Mouse (Mus musculus) hindbrain, embryonic 11.5 days (tissue): ENCODE data around the gene Olfr1348. TPM values are rescaled to one million over a fixed set of nuclear protein-coding genes. Genes with fewer than 3 reads are reported as not detected.
"Not testable (repeated sequence)": the region's sequence is repeated elsewhere in the genome, so short reads cannot be mapped to it uniquely, and the experiment has no call there.

ENCODE experiments used
- ATAC-seq: fragments of 200-750 bp; cut with Nextera tagmentation; 2 replicates; pipeline ENCODE4 v1.8.0; 2017; ENCODE audit warnings: mild to moderate bottlenecking, moderate TSS enrichment, moderate library complexity; ENCODE audit not compliant: low FRiP score
- DNase-seq: peaks from one replicate; pipeline ENCODE4 v3.0.0-alpha.2; 2015; ENCODE audit warnings: low spot score
- H3K27ac ChIP-seq: fragments of 300-500 bp; sonication (generic); 2 replicates; pipeline ENCODE4 v1.5.1; 2014; ENCODE audit warnings: mild to moderate bottlenecking, low read depth, low read length
- H3K27me3 ChIP-seq: fragments of 300-500 bp; sonication (generic); 2 replicates; pipeline ENCODE4 v1.6.1; 2014; ENCODE audit warnings: mild to moderate bottlenecking, low read length, moderate library complexity, mixed read lengths; ENCODE audit not compliant: control insufficient read depth, insufficient read depth
- H3K36me3 ChIP-seq: fragments of 300-500 bp; sonication (generic); 2 replicates; pipeline ENCODE4 v1.6.1; 2014; ENCODE audit warnings: mild to moderate bottlenecking, low read length, moderate library complexity, mixed read lengths; ENCODE audit not compliant: control insufficient read depth, insufficient read depth
- H3K4me1 ChIP-seq: fragments of 300-500 bp; sonication (generic); replicated peaks from 2 replicates; pipeline ENCODE4 v1.6.1; 2014; ENCODE audit warnings: low read length, mixed read lengths; ENCODE audit not compliant: control insufficient read depth, insufficient read depth
- H3K4me2 ChIP-seq: fragments of 300-500 bp; sonication (generic); replicated peaks from 2 replicates; pipeline ENCODE4 v1.6.1; 2014; ENCODE audit warnings: mild to moderate bottlenecking, low read depth, low read length
- H3K4me3 ChIP-seq: fragments of 300-500 bp; sonication (generic); 2 replicates; pipeline ENCODE4 v1.5.1; 2014; ENCODE audit warnings: low read depth, low read length
- H3K9ac ChIP-seq: fragments of 300-500 bp; sonication (generic); 2 replicates; pipeline ENCODE4 v1.6.1; 2014; ENCODE audit warnings: low read depth, low read length
- H3K9me3 ChIP-seq: fragments of 300-500 bp; sonication (generic); 2 replicates; pipeline ENCODE4 v1.6.1; 2016; ENCODE audit warnings: low read length; ENCODE audit not compliant: control insufficient read depth
- WGBS: fragments of 180-500 bp; shearing (Covaris S2); extraction: QIAGEN DNeasy Blood & Tissue Kit; methylation state at CpG from one replicate; pipeline ENCODE4 v1.1.7; 2014; 5-methylcytosine and 5-hydroxymethylcytosine counted together
- polyA plus RNA-seq: library from polyadenylated mRNA; unstranded; fragments of >200 nt; fragmentation: Nextera tagmentation; extraction: Ambion mirVana; gene quantifications from 2 replicates; pipeline ENCODE4 v1.2.1, GENCODE M21; 2014

Gene Olfr1348
- not detected in 2 replicates for polyA plus RNA-seq

GRCm38 (mm10) chr7:6508648-6509047 lies at the start of gene Olfr1348:
Gene Olfr1348, minus strand, starts transcription at chr7:6508748.
- Histone ChIP-seq H3K27ac (no peak within 1 kb of the TSS), H3K27me3 (no peaks in the 10 kb centered on the region), H3K4me2 (no peak within 1 kb of the TSS), H3K36me3 (no peaks in the 10 kb centered on the region), H3K9ac (no peak within 1 kb of the TSS), H3K4me3 (no peak within 1 kb of the TSS), H3K9me3 (no peaks in the 10 kb centered on the region), H3K4me1 (no peaks in the 10 kb centered on the region)
- DNase-seq (no peak), ATAC-seq (no peak)
- WGBS = 89% methylated on average over 1 of the region's 1 CpGs

DNA sequence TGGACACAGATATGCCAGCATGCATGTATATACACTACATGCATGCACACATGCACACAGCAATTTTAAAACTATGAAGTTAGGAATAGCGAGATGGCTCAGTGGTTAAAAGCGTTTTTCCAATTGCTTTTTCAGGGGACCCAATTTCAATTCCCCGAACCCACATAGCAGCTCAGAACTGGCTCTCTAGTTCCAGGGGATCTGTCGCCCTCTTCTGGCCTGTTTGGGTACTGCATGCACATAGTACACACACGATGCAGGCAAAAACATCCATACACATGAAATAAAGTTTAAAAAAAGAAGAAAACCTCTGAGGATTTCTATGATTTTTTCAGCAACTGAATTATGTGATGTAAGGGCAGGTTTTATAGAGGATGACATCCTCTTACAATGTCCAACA lies 17.6 kb upstream of the Olfr1348 start:
- 66% methylated on average over 5 of the region's 5 CpGs for WGBS
- H3K9ac ChIP-seq = no peak overlapping the region
- ATAC-seq (no peak), DNase-seq (peak; percentile 40)
- H3K27me3 ChIP-seq = no peaks in the 10 kb centered on the region
- no peaks in the 10 kb centered on the region for H3K4me1 ChIP-seq
- H3K36me3 ChIP-seq = no peaks in the 10 kb centered on the region
- no peak overlapping the region for H3K4me2 ChIP-seq
- no peak overlapping the region for H3K27ac ChIP-seq
- H3K4me3 ChIP-seq = no peak overlapping the region
- no peaks in the 10 kb centered on the region for H3K9me3 ChIP-seq

- H3K36me3 ChIP-seq = no peaks in the 10 kb centered on the region
- DNase-seq (no peak), ATAC-seq (no peak)
- no peaks in the 10 kb centered on the region for H3K27me3 ChIP-seq
- H3K9me3 ChIP-seq = no peaks in the 10 kb centered on the region
- H3K4me2 ChIP-seq = no peak overlapping the region
- 65% methylated on average over 3 of the region's 3 CpGs for WGBS
- H3K4me3 ChIP-seq = no peak overlapping the region
- H3K27ac ChIP-seq = no peak overlapping the region
- no peak overlapping the region for H3K9ac ChIP-seq
- no peaks in the 10 kb centered on the region for H3K4me1 ChIP-seq
Observed at GRCm38 (mm10) chr7:6525001-6525400, 16.5 kb upstream of the Olfr1348 start.

GRCm38 (mm10) chr7:6522850-6523249 lies 14.3 kb upstream of the Olfr1348 start, which contains the start of gene Olfr1349:
Gene Olfr1349, minus strand, starts transcription at chr7:6522950.
- WGBS = 82% methylated on average over 5 of the region's 5 CpGs
- Histone ChIP-seq H3K27ac (no peak within 1 kb of the TSS), H3K9ac (no peak within 1 kb of the TSS), H3K4me3 (no peak within 1 kb of the TSS), H3K27me3 (no peaks in the 10 kb centered on the region), H3K4me1 (no peaks in the 10 kb centered on the region), H3K36me3 (no peaks in the 10 kb centered on the region), H3K9me3 (no peaks in the 10 kb centered on the region), H3K4me2 (no peak within 1 kb of the TSS)
- DNase-seq = no peak
- ATAC-seq = no peak

DNA sequence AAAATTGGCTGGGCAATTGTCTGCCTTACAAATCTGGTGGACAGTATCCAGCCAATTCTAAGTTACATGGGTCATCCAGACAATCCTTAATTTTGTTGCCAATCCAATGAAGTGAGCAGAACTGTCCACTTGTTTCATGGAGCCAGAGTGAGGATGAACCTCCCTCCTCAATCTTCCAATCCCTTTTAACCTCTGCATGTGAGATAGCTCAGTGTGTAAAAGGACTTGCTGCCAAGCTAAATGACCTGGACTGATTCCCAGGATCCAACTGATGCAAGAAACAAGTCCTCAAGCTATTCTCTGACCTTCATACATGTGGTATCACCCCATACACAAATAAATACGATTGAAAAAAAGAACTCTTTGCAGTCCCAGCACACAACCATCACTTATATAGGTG lies 13.1 kb upstream of the Olfr1348 start:
- DNase-seq (no peak), ATAC-seq (no peak)
- H3K36me3 ChIP-seq = no peaks in the 10 kb centered on the region
- no peaks in the 10 kb centered on the region for H3K4me1 ChIP-seq
- H3K9ac ChIP-seq = no peak overlapping the region
- H3K27me3 ChIP-seq = no peaks in the 10 kb centered on the region
- no peak overlapping the region for H3K4me3 ChIP-seq
- no peaks in the 10 kb centered on the region for H3K9me3 ChIP-seq
- no peak overlapping the region for H3K4me2 ChIP-seq
- WGBS = 50% methylated on average over 1 of the region's 1 CpGs
- H3K27ac ChIP-seq = no peak overlapping the region

- H3K9me3 ChIP-seq = 0 out of 2 replicates have a peak, but pooled peaks cover 3% of the 10 kb centered on the region
Observed at GRCm38 (mm10) chr7:6499655-6500054, 8.9 kb downstream of the Olfr1348 start, which contains the start of gene Olfr1347. Gene Olfr1347, minus strand, starts transcription at chr7:6499755.

GRCm38 (mm10) chr7:6486841-6487240 lies 21.7 kb downstream of the Olfr1348 start, which contains the start of gene Olfr5:
Gene Olfr5, minus strand, starts transcription at chr7:6486941.
- H3K36me3 ChIP-seq = no peaks in the 10 kb centered on the region
- no peak within 1 kb of the TSS for H3K4me3 ChIP-seq
- no peaks in the 10 kb centered on the region for H3K4me1 ChIP-seq
- H3K9ac ChIP-seq = no peak within 1 kb of the TSS
- no peaks in the 10 kb centered on the region for H3K9me3 ChIP-seq
- 39% methylated on average over 2 of the region's 2 CpGs for WGBS
- H3K4me2 ChIP-seq = no peak within 1 kb of the TSS
- no peak for DNase-seq
- no peak within 1 kb of the TSS for H3K27ac ChIP-seq
- no peaks in the 10 kb centered on the region for H3K27me3 ChIP-seq
- no peak for ATAC-seq

More at GRCm38 (mm10) chr7:6499655-6500054, 8.9 kb downstream of the Olfr1348 start, which contains the start of gene Olfr1347:
- DNase-seq = no peak
- H3K4me2 ChIP-seq = no peak within 1 kb of the TSS
- H3K27me3 ChIP-seq = no peaks in the 10 kb centered on the region
- H3K36me3 ChIP-seq = no peaks in the 10 kb centered on the region
- WGBS = 68% methylated on average over 1 of the region's 1 CpGs
- no peak for ATAC-seq
- H3K9ac ChIP-seq = no peak within 1 kb of the TSS
- H3K4me3 ChIP-seq = no peak within 1 kb of the TSS
- H3K27ac ChIP-seq = no peak within 1 kb of the TSS
- no peaks in the 10 kb centered on the region for H3K4me1 ChIP-seq

DNA sequence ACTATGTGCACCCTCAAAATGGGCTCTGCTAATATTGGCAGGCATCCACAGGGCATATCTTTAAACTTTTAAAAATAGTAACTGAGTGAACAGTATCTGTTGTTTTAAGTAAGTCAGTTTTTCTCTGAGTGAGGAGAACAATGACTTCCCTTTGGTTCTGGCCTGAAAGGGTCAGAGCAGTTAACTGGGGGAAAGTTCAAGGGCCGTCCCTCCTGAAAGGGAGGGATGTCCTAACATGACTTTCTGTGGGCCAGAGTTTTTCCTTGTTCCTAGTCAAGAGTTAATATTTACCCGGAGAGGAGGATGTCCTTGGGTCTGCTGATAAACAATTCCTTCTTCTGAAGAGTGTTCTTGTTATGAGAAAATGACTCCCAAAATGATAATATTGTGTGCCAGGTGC lies 30.9 kb downstream of the Olfr1348 start:
- not testable (repeated sequence) for H3K4me3 ChIP-seq, H3K4me2 ChIP-seq, H3K27me3 ChIP-seq, H3K9me3 ChIP-seq, H3K4me1 ChIP-seq, H3K9ac ChIP-seq, H3K36me3 ChIP-seq, H3K27ac ChIP-seq, ATAC-seq, DNase-seq
- WGBS = 87% methylated on average over 2 of the region's 2 CpGs

- DNase-seq = no peak
Observed at GRCm38 (mm10) chr7:6466951-6467350, 41.6 kb downstream of the Olfr1348 start, which contains the start of gene Olfr1346. Gene Olfr1346, plus strand, starts transcription at chr7:6467101.

More at GRCm38 (mm10) chr7:6466951-6467350, 41.6 kb downstream of the Olfr1348 start, which contains the start of gene Olfr1346:
- no peak for ATAC-seq
- Histone ChIP-seq H3K4me2 (no peak within 1 kb of the TSS), H3K9ac (no peak within 1 kb of the TSS), H3K27ac (no peak within 1 kb of the TSS), H3K27me3 (no peaks in the 10 kb centered on the region), H3K4me1 (no peaks in the 10 kb centered on the region), H3K36me3 (no peaks in the 10 kb centered on the region), H3K4me3 (no peak within 1 kb of the TSS), H3K9me3 (no peaks in the 10 kb centered on the region)
